Mouse (Mus musculus) urinary bladder, postnatal 14 days (tissue): Measurements from ENCODE around the gene Rassf5.

ENCODE experiments used
- DNase-seq: peaks from one replicate; pipeline ENCODE4 v3.0.0; 2021; ENCODE audit warnings: low spot score

Rassf5 gene

GRCm38 (mm10) chr1:131245089-131245856 lies at the start of gene Rassf5:
TSS of gene Rassf5 (minus strand) at chr1:131245258.
- DNase-seq: peak; percentile 86

- DNase-seq: no peak
Observed at GRCm38 (mm10) chr1:131293922-131294250, 48.8 kb upstream of the Rassf5 start.

- no peak for DNase-seq
Observed at GRCm38 (mm10) chr1:131293221-131293921, 48.3 kb upstream of the Rassf5 start.

- DNase-seq: peak; percentile 66
Observed at GRCm38 (mm10) chr1:131290648-131291047, 45.6 kb upstream of the Rassf5 start.

GRCm38 (mm10) chr1:131288938-131289337 lies 43.9 kb upstream of the Rassf5 start:
- no peak for DNase-seq

GRCm38 (mm10) chr1:131287267-131287666 lies 42.2 kb upstream of the Rassf5 start:
- no peak for DNase-seq

- no peak for DNase-seq
Observed at GRCm38 (mm10) chr1:131286803-131287202, 41.7 kb upstream of the Rassf5 start.

GRCm38 (mm10) chr1:131284616-131285015 lies 39.6 kb upstream of the Rassf5 start:
- DNase-seq: no peak

GRCm38 (mm10) chr1:131284167-131284566 lies 39.1 kb upstream of the Rassf5 start:
- no peak for DNase-seq

- no peak for DNase-seq
Observed at GRCm38 (mm10) chr1:131281731-131282130, 36.7 kb upstream of the Rassf5 start.

- peak; percentile 58 for DNase-seq
Observed at GRCm38 (mm10) chr1:131280280-131280679, 35.2 kb upstream of the Rassf5 start.

- no peak for DNase-seq
Observed at GRCm38 (mm10) chr1:131279456-131279776, 34.4 kb upstream of the Rassf5 start, which contains the start of gene Ikbke. TSS of gene Ikbke (minus strand) at chr1:131279606.

- no peak for DNase-seq
Observed at GRCm38 (mm10) chr1:131278606-131279455, 33.8 kb upstream of the Rassf5 start.

GRCm38 (mm10) chr1:131276831-131277230 lies 31.8 kb upstream of the Rassf5 start:
- DNase-seq: no peak

GRCm38 (mm10) chr1:131275577-131275976 lies 30.5 kb upstream of the Rassf5 start:
- no peak for DNase-seq

GRCm38 (mm10) chr1:131274725-131275539 lies 29.9 kb upstream of the Rassf5 start:
- no peak for DNase-seq

GRCm38 (mm10) chr1:131269797-131270578 lies 24.9 kb upstream of the Rassf5 start:
- DNase-seq: peak; percentile 65

GRCm38 (mm10) chr1:131268776-131269175 lies 23.7 kb upstream of the Rassf5 start:
- no peak for DNase-seq

- DNase-seq: no peak
Observed at GRCm38 (mm10) chr1:131263905-131264304, 18.8 kb upstream of the Rassf5 start.

- peak; percentile 78 for DNase-seq
Observed at GRCm38 (mm10) chr1:131260309-131260656, 15.2 kb upstream of the Rassf5 start.
